Mouse (Mus musculus) left cerebral cortex, postnatal 14 days (tissue): ENCODE data around the gene Enox1. TPM values are rescaled to one million over a fixed set of nuclear protein-coding genes. Genes with fewer than 3 reads are reported as not detected.
"Not testable (repeated sequence)": the region's sequence is repeated elsewhere in the genome, so short reads cannot be mapped to it uniquely, and the experiment has no call there.

Source experiments
- DNase-seq, 2 experiments: peaks; one replicate each; pipeline ENCODE4 v3.0.0; 2021 to 2022; ENCODE audit warnings: low spot score in 2 of 2, mixed read lengths in 1 of 2
- intact Hi-C: fragments of 180-260 bp; cut with DNase I; formaldehyde crosslinking; loops from one replicate; pipeline ENCODE4 v1.15.1; 2025
- long read RNA-seq, 2 experiments: library from polyadenylated mRNA; stranded (forward); transcript quantifications; one replicate each; pipeline ENCODE4 v2.0.0; 2021
- total RNA-seq, 2 experiments: library from RNA; stranded (reverse); gene quantifications; 2 replicates each; pipeline ENCODE4 v1.2.3; 2021

The Enox1 gene
- 10 to 100 TPM; 50.6 to 51.7 TPM for total RNA-seq
- long read RNA-seq, experiment 1, partial matches to known transcripts, result 2 of 15 reads
- long read RNA-seq, experiment 1, other reads (novel, unspliced or antisense), result 12 of 15 reads
- long read RNA-seq, experiment 2, partial matches to known transcripts, result 1 of 20 reads
- long read RNA-seq, experiment 2, other reads (novel, unspliced or antisense), result 19 of 20 reads

- DNase-seq, result peak; percentile 86 to 87
- intact Hi-C loops, result loop anchor here (5.0 kb wide), 1 partner anchor 421 kb away; no protein-coding TSS in a partner anchor
These were observed at the start of gene Enox1 for GRCm38 (mm10) chr14:77156222-77156910. Gene Enox1, plus strand, starts transcription at chr14:77156763.

GRCm38 (mm10) chr14:77110622-77111021, 45.9 kb upstream of the Enox1 start:
- DNase-seq, intact Hi-C loops: not testable (repeated sequence)

- DNase-seq, result no peak
- intact Hi-C loops, result no loop called here
These were observed 26.0 kb upstream of the Enox1 start for GRCm38 (mm10) chr14:77130612-77131011.

GRCm38 (mm10) chr14:77136936-77137335, 19.6 kb upstream of the Enox1 start:
- intact Hi-C loops, result no loop called here
- no peak for DNase-seq

GRCm38 (mm10) chr14:77141324-77142282, 15.0 kb upstream of the Enox1 start:
- peak; percentile 86 to 94 for DNase-seq
- intact Hi-C loops, result loop anchor here (2.0 to 5.0 kb wide), 4 partner anchors 701 to 1341 kb away; no protein-coding TSS in a partner anchor

- intact Hi-C loops, result no loop called here
These were observed 11.5 kb upstream of the Enox1 start for GRCm38 (mm10) chr14:77145103-77145502.

GRCm38 (mm10) chr14:77147635-77148034, 8.9 kb upstream of the Enox1 start:
- intact Hi-C loops, result no loop called here
- DNase-seq, result no peak

More at GRCm38 (mm10) chr14:77145103-77145502, 11.5 kb upstream of the Enox1 start:
- no peak for DNase-seq

- DNase-seq, result no peak
- intact Hi-C loops, result no loop called here
These were observed 6.0 kb upstream of the Enox1 start for GRCm38 (mm10) chr14:77150556-77150955.

- intact Hi-C loops, result no loop called here
These were observed 5.1 kb upstream of the Enox1 start for GRCm38 (mm10) chr14:77151431-77151830.

GRCm38 (mm10) chr14:77156911-77157504, 445 bp downstream of the Enox1 start:
- intact Hi-C loops, result loop anchor here (5.0 kb wide), 1 partner anchor 420 kb away; no protein-coding TSS in a partner anchor
- no peak for DNase-seq

More at GRCm38 (mm10) chr14:77151431-77151830, 5.1 kb upstream of the Enox1 start:
- DNase-seq, result no peak

GRCm38 (mm10) chr14:77157505-77157911, 945 bp downstream of the Enox1 start:
- intact Hi-C loops, result loop anchor here (5.0 kb wide), 1 partner anchor 420 kb away; no protein-coding TSS in a partner anchor
- peak; percentile 84 to 88 for DNase-seq

- intact Hi-C loops, result loop anchor here (5.0 kb wide), 1 partner anchor 418 kb away; no protein-coding TSS in a partner anchor
- no peak for DNase-seq
These were observed 2.8 kb downstream of the Enox1 start for GRCm38 (mm10) chr14:77159397-77159796.

GRCm38 (mm10) chr14:77162496-77162895, 5.9 kb downstream of the Enox1 start:
- DNase-seq, result no peak
- intact Hi-C loops, result no loop called here

GRCm38 (mm10) chr14:77164396-77164795, 7.8 kb downstream of the Enox1 start:
- intact Hi-C loops, result no loop called here
- no peak for DNase-seq

GRCm38 (mm10) chr14:77168161-77168560, 11.6 kb downstream of the Enox1 start:
- intact Hi-C loops, result no loop called here
- DNase-seq, result no peak

- no peak for DNase-seq
- intact Hi-C loops, result no loop called here
These were observed 17.9 kb downstream of the Enox1 start for GRCm38 (mm10) chr14:77174491-77174890.

GRCm38 (mm10) chr14:77174931-77175330, 18.4 kb downstream of the Enox1 start:
- intact Hi-C loops, result no loop called here
- no peak for DNase-seq

GRCm38 (mm10) chr14:77180241-77180640, 23.7 kb downstream of the Enox1 start:
- intact Hi-C loops, result no loop called here
- peak in 1 of 2 experiments; percentile 34 for DNase-seq

GRCm38 (mm10) chr14:77180753-77181374, 24.3 kb downstream of the Enox1 start:
- DNase-seq, result no peak
- intact Hi-C loops, result no loop called here
